Mouse (Mus musculus) thymus, adult 2 months (tissue): ENCODE data around the gene Ada.

ENCODE experiments used
- CTCF ChIP-seq: fragments of 200-500 bp; IDR thresholded peaks from 2 replicates; pipeline ENCODE4 v1.5.1; 2012; ENCODE audit warnings: mild to moderate bottlenecking, control low read depth, low read length, moderate library complexity, borderline replicate concordance; ENCODE audit not compliant: control insufficient read depth, poor library complexity, insufficient read depth; ENCODE audit errors: extremely low read depth
- POLR2A ChIP-seq: fragments of 200-500 bp; IDR thresholded peaks from 2 replicates; pipeline ENCODE4 v1.6.1; 2012; ENCODE audit warnings: mild to moderate bottlenecking, low read length, control low read depth, moderate library complexity; ENCODE audit not compliant: control insufficient read depth, poor library complexity, insufficient read depth; ENCODE audit errors: extremely low read depth

GRCm38 (mm10) chr2:163787709-163788108 is 37.7 kb upstream of the Ada start:
- TF ChIP-seq POLR2A (no peak), CTCF (no peak)
